Mouse (Mus musculus): Measurements from ENCODE around the gene Dnajc11. TPM values are rescaled to one million over a fixed set of nuclear protein-coding genes. Genes with fewer than 3 reads are reported as not detected.

The Dnajc11 gene
- polyA plus RNA-seq, 1 experiment from 2014 or later: 121 TPM

- WGBS: 93% methylated on average over 14 of the region's 14 CpGs
- Histone ChIP-seq H3K4me3 (no peak overlapping the region), H3K4me1 (no peaks in the 10 kb centered on the region), H3K36me3 (peaks cover 64% of the 10 kb centered on the region), H3K27me3 (ENCODE audit: low read depth, poor library complexity, severe bottlenecking) (no peaks in the 10 kb centered on the region), H3K9me3 (replicated peaks) (no peaks in the 10 kb centered on the region), H3K27ac (no peak overlapping the region)
- DNase-seq (ENCODE audit: low spot score): no peak
These were observed 15.3 kb downstream of the Dnajc11 start for GRCm38 (mm10) chr4:151948497-151949471.

DNA sequence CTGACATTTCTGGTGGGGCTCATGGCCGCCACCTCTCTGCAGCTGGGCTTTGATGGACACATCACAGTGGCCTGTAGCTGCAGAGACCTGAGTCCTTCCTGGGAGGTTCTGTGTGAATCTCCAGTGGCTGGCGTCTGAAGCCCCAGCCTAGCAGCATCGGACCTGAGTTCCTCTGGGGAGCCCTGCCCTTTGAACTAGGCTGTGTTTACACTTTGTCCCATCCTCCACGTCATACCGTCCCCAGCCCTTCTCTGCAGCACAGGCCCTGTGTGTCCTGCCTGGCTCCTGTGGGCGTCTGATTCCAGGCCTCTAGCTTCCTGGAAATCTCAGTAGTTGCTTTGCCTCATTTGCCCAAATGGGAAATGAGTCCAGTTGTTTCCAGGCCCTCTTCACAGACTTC is 19.7 kb downstream of the Dnajc11 start:
- H3K4me1 ChIP-seq: no peaks in the 10 kb centered on the region
- no peaks in the 10 kb centered on the region for H3K9me3 ChIP-seq (replicated peaks)
- H3K27me3 ChIP-seq (ENCODE audit: low read depth, poor library complexity, severe bottlenecking): no peaks in the 10 kb centered on the region
- 72% methylated on average over 6 of the region's 6 CpGs for WGBS
- no peak overlapping the region for H3K4me3 ChIP-seq
- H3K27ac ChIP-seq: no peak overlapping the region
- DNase-seq (ENCODE audit: low spot score): no peak
- H3K36me3 ChIP-seq: peaks cover 94% of the 10 kb centered on the region

GRCm38 (mm10) chr4:151955791-151956190 is 22.3 kb downstream of the Dnajc11 start:
- Histone ChIP-seq H3K36me3 (peaks cover 95% of the 10 kb centered on the region), H3K27me3 (ENCODE audit: low read depth, poor library complexity, severe bottlenecking) (no peaks in the 10 kb centered on the region), H3K9me3 (replicated peaks) (no peaks in the 10 kb centered on the region), H3K4me3 (no peak overlapping the region), H3K27ac (no peak overlapping the region), H3K4me1 (no peaks in the 10 kb centered on the region)
- 100% methylated on average over 1 of the region's 1 CpGs for WGBS
- DNase-seq (ENCODE audit: low spot score): no peak

DNA sequence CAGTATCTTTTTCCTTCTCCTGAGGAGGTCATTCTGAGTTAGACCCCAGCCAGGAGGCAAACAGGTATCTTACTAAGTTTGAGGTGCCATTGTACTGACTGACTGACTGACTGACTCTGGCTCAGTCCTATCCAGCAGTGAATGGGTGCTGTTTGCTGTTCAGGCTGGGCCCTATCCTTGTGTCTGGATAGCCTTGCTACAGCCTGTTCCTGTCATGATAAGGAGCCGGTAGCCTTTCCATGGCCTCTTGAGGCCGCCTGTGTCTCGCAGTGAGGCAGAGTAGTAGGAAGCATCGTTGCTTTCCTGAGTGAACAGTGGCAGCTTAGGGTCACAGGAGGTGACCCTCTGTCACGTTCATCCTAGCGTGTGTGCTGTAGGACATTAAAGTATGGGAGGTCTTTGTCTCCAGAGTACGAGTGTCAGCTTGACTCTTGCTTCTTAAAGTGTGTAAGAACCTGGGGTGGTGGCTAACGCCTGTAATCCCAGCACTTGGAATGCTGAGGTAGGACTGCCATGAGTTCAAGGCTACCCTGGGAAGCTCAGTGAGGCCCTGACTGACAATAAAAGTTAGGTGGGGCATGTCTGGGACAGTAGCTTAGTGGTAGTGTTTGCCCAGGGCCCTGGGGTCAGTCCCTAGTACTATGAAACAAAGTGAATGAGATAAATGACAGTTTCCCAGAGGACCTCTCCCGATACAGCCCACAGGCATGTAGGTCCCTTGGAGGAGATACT is 24.3 kb downstream of the Dnajc11 start:
- Histone ChIP-seq H3K4me3 (no peak overlapping the region), H3K27me3 (ENCODE audit: low read depth, poor library complexity, severe bottlenecking) (no peaks in the 10 kb centered on the region), H3K4me1 (no peaks in the 10 kb centered on the region), H3K27ac (0 out of 2 replicates have a peak overlapping the region, but pooled peaks have one; percentile 2), H3K36me3 (peaks cover 93% of the 10 kb centered on the region), H3K9me3 (replicated peaks) (no peaks in the 10 kb centered on the region)
- DNase-seq (ENCODE audit: low spot score): no peak
- 87% methylated on average over 9 of the region's 9 CpGs for WGBS

- Histone ChIP-seq H3K27me3 (ENCODE audit: low read depth, poor library complexity, severe bottlenecking) (no peaks in the 10 kb centered on the region), H3K4me1 (no peaks in the 10 kb centered on the region), H3K36me3 (peaks cover 93% of the 10 kb centered on the region), H3K27ac (no peak overlapping the region), H3K9me3 (replicated peaks) (no peaks in the 10 kb centered on the region), H3K4me3 (no peak overlapping the region)
- 90% methylated on average over 11 of the region's 11 CpGs for WGBS
- DNase-seq (ENCODE audit: low spot score): no peak
These were observed 26.5 kb downstream of the Dnajc11 start for GRCm38 (mm10) chr4:151959849-151960512.

DNA sequence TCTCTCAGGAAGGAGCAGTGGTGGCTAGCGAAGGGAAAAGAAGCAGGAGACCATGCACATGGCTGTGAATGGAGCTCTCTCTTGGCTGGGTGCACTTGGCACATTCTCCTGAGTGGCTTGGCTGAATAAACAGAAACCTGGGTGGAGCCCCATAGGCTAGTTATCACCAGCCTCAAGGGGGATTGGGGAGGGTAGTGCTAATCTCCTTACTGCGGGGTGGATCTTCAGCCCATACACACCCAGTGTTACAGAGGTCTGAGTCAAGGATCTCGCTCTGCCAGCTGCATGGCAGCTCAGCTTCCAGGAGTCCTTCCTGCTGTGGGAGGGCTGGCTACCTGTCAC is 27.0 kb downstream of the Dnajc11 start:
- Histone ChIP-seq H3K4me1 (no peaks in the 10 kb centered on the region), H3K27me3 (ENCODE audit: low read depth, poor library complexity, severe bottlenecking) (no peaks in the 10 kb centered on the region), H3K36me3 (peaks cover 92% of the 10 kb centered on the region), H3K27ac (no peak overlapping the region), H3K4me3 (no peak overlapping the region), H3K9me3 (replicated peaks) (no peaks in the 10 kb centered on the region)
- 89% methylated on average over 3 of the region's 3 CpGs for WGBS
- DNase-seq (ENCODE audit: low spot score): no peak

GRCm38 (mm10) chr4:151962817-151963216 is 29.3 kb downstream of the Dnajc11 start:
- no peak for DNase-seq (ENCODE audit: low spot score)
- WGBS: 91% methylated on average over 3 of the region's 3 CpGs
- H3K9me3 ChIP-seq (replicated peaks): no peaks in the 10 kb centered on the region
- H3K36me3 ChIP-seq: peaks cover 92% of the 10 kb centered on the region
- H3K4me1 ChIP-seq: no peaks in the 10 kb centered on the region
- H3K27ac ChIP-seq: no peak overlapping the region
- H3K4me3 ChIP-seq: no peak overlapping the region
- no peaks in the 10 kb centered on the region for H3K27me3 ChIP-seq (ENCODE audit: low read depth, poor library complexity, severe bottlenecking)

DNA sequence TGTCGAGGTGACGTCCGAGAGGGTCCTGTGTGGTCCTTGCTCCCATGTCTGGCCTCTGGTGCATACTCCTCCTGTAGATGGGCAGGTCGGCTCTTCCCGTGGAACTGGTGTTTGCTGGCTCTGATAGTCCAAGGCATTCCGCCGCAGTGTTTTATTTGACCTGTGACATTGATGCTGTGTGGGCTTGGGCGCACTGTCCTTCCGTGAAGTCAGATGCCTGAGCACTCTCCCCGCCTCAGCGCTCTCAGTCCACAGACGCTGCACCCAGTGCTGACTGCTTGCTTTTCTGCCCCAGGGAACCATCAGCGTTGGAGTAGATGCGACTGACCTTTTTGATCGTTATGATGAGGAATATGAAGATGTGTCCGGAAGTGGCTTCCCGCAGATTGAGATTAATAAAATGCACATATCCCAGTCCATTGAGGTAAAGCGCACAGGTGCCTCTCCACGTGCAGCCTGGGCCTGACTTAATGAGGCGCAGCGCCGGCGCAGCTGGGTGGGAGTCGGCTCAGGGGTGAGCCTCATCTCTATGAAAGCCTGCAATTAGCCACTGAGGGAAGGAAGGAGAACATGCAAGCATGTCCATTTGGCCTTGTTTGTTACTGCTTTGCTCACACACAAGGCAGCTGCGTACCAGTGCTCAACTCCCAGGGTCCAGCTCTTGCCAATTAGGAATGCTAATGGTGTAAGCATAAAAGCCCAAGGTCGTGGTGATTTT is 34.9 kb downstream of the Dnajc11 start:
- no peak for DNase-seq (ENCODE audit: low spot score)
- 94% methylated on average over 26 of the region's 26 CpGs for WGBS
- Histone ChIP-seq H3K27ac (no peak overlapping the region), H3K36me3 (peaks cover 90% of the 10 kb centered on the region), H3K4me1 (no peaks in the 10 kb centered on the region), H3K4me3 (no peak overlapping the region), H3K27me3 (ENCODE audit: low read depth, poor library complexity, severe bottlenecking) (no peaks in the 10 kb centered on the region), H3K9me3 (replicated peaks) (no peaks in the 10 kb centered on the region)

DNA sequence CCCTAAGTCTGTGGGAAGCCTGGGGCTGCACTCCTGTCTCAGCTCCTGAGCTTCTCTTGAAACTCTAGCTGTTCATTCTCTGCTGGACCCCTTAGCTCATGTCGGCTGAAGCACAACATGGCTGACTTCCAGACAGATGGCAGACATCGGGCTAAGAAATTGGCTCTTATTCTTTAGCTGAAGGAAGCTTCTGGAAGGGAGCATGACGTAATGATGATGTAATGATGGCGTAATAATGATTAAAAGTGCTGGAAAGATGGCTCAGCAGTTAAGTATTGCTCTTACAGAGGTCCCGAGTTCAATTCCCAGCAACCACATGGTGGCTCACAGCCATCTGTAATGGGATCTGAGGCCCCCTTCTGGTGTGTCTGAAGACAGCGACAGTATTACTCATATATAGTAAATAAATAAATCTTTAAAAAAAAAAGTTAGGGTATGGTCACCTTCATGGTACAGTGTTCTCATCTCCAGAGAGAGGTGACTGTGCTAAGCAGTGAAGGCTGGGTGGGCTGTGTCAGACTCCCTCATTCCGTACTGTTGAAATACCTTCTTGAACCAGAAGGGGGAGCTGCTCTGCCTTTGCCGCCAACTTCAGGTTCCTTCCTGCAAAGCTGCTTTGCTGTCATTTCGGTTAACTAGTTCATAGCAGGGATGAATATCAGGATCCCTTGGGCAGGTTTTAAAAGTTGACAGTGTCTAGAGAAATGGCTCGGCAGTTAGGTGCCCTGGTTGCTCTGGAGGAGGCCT is 38.9 kb downstream of the Dnajc11 start:
- Histone ChIP-seq H3K27ac (no peak overlapping the region), H3K36me3 (peaks cover 94% of the 10 kb centered on the region), H3K9me3 (replicated peaks) (0 out of 2 replicates have a peak, but pooled peaks cover 5% of the 10 kb centered on the region), H3K27me3 (ENCODE audit: low read depth, poor library complexity, severe bottlenecking) (no peaks in the 10 kb centered on the region), H3K4me1 (no peaks in the 10 kb centered on the region), H3K4me3 (no peak overlapping the region)
- no peak for DNase-seq (ENCODE audit: low spot score)
- WGBS: 74% methylated on average over 10 of the region's 10 CpGs

DNA sequence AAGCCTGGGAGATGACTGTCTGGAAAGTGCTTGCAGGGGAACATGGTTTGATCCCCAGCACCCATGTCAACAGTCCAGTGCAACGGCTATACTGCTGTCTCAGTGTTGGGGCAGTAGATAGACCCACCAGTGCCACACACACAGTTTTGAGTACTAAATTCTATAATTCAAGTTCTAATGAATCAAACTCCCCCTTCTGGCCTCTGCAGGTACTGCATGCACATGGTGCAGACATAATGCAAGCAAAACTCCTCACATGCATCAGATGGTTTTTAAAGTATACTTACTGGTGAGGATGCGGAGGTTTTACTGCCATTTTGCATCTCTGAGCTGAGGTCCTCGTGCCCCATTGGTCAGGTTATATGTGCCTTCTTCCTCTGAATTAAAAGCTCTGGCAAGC is 42.0 kb downstream of the Dnajc11 start:
- no peak for DNase-seq (ENCODE audit: low spot score)
- no peaks in the 10 kb centered on the region for H3K4me1 ChIP-seq
- no peak overlapping the region for H3K4me3 ChIP-seq
- 96% methylated on average over 3 of the region's 3 CpGs for WGBS
- H3K9me3 ChIP-seq (replicated peaks): 0 out of 2 replicates have a peak, but pooled peaks cover 5% of the 10 kb centered on the region
- H3K27ac ChIP-seq: no peak overlapping the region
- no peaks in the 10 kb centered on the region for H3K27me3 ChIP-seq (ENCODE audit: low read depth, poor library complexity, severe bottlenecking)
- peaks cover 95% of the 10 kb centered on the region for H3K36me3 ChIP-seq

DNA sequence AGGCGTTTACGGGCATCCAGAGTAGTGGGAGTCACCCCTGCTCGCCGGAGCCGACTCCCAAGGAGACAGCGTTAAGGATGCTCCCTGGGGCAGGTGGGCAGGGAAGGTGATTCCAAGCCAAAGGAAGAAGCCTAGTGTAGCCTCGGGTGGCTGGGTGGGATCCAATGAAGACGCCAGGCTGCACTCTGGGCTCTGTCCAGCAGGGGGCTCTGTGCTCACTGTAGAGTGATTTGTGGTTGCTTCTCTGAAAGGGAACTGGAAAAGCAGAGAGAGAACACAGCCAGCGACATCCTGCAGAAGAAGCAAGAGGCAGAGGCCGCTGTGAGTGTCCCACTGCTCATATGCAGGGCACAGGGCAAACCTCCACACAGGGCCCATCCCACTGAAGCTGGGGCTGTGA is 44.3 kb downstream of the Dnajc11 start:
- H3K27ac ChIP-seq: no peak overlapping the region
- peaks cover 2% of the 10 kb centered on the region; the same call in 1 of the 2 replicates for H3K4me1 ChIP-seq
- H3K36me3 ChIP-seq: peaks cover 97% of the 10 kb centered on the region
- H3K4me3 ChIP-seq: no peak overlapping the region
- no peaks in the 10 kb centered on the region for H3K27me3 ChIP-seq (ENCODE audit: low read depth, poor library complexity, severe bottlenecking)
- H3K9me3 ChIP-seq (replicated peaks): 0 out of 2 replicates have a peak, but pooled peaks cover 5% of the 10 kb centered on the region
- DNase-seq (ENCODE audit: low spot score): peak; percentile 90
- 46% methylated on average over 10 of the region's 10 CpGs for WGBS

DNA sequence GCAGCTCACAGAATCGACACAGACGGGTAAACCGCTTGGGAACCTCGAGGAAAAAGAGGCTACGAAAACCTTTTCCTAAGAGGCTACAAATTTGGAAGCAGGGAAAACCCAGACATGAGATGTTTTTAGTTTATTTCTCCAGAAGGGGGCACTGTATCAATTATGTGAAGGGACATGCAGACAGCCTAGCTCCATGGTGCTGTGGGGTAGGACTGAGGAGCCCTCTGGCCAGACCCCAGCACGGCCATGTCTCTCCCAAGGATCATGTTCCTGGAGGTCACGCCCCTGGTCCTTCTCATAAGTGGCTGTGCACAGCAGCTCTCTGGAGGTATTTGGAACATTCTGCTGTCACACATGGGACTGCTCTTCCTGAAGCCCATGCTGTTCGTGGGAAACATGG is 47.2 kb downstream of the Dnajc11 start:
- WGBS: 83% methylated on average over 8 of the region's 8 CpGs
- no peak overlapping the region for H3K4me3 ChIP-seq
- H3K27me3 ChIP-seq (ENCODE audit: low read depth, poor library complexity, severe bottlenecking): no peaks in the 10 kb centered on the region
- no peaks in the 10 kb centered on the region for H3K9me3 ChIP-seq (replicated peaks)
- no peak overlapping the region for H3K27ac ChIP-seq
- H3K36me3 ChIP-seq: peaks cover 97% of the 10 kb centered on the region
- H3K4me1 ChIP-seq: peaks cover 19% of the 10 kb centered on the region
- DNase-seq (ENCODE audit: low spot score): no peak

All from limb, embryonic 10.5 days (tissue).